Mouse (Mus musculus) cerebellum, adult 9-11 months (tissue): ENCODE data around the gene Tsacc.
A peak's percentile ranks its signal among the peaks of the same experiment; 100 is the strongest.

Experiments used
- DNase-seq: peaks from one replicate; pipeline ENCODE4 v3.0.0; 2022

Tsacc gene

DNA sequence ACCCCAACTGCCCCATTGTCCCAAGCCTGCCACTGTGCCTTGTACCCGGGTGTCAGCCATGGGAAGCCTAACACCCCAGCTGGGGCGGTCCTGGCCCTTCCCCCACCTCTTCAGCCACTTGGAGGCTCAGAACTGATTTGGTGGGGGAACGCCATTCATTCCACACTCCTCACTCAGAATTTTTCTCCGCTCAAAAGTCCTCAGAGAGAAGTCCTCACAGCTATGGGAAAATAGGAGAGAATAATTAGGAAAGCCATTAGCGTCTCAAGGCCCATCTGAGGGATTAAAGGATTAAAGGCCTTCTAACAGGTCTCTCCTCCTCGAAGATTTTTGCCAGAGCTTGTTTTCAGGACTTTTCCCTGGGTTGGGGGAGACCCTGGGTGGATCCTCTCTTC, 59.6 kb downstream of the Tsacc start:
- DNase-seq: no peak

DNA sequence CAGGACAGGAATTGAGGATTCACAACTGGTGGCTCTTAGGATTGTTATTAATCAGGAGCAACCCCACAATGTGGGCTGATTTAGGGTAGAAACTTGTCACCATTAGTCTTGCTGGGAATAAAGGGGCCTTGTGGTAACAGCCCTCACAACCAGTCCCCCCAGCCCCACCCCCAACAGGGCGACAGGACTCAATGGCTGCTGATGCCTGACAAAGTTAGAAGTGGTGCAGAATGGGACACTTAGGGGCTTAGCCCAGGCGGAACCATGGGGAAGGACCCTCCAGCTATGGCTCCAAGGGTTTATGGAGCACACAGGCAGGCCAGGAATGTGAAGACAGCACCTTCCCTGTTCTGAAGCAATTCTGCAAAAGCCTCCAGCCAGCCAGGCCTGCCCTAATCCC, 61.2 kb downstream of the Tsacc start:
- peak; percentile 22 for DNase-seq

DNA sequence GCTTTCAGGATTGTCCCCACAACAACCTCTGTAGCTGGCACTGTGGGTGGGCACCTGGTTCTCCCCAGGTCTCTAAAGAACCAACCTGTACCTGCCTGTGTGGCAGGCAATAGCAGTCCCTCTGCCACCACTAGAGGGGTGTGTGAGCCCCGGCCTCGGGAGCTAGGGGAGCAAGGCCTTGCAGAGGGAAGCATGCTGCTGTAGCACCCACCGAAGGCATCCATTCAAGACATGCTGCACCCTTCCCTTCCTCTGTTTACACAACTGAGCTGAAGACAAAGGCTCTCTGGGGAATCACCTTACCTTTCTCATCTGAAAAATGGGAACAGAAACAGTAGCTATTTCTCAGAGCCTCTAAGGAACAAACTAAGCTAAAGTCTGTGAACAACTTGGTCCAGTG, 61.6 kb downstream of the Tsacc start:
- peak; percentile 54 for DNase-seq

DNA sequence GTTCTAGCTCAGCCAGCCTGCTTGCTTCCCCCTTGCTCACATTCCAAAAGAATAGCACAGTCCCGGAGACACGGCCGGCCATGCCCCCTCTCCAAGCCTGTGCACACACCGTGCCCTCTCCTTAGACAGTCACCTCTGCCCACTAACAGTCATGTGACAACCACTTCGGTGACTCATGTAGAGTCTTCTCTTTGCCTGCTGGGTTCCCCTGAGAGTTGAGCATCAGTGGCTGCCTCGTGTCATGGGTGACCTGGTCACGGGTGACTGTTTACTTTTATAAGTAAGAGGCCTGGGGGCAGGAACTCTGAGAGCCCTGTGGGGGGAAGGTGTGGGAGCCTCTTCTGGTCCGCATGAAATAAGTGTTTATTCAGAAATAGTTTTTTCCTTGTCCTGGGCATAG, 62.8 kb downstream of the Tsacc start:
- peak; percentile 23 for DNase-seq

DNA sequence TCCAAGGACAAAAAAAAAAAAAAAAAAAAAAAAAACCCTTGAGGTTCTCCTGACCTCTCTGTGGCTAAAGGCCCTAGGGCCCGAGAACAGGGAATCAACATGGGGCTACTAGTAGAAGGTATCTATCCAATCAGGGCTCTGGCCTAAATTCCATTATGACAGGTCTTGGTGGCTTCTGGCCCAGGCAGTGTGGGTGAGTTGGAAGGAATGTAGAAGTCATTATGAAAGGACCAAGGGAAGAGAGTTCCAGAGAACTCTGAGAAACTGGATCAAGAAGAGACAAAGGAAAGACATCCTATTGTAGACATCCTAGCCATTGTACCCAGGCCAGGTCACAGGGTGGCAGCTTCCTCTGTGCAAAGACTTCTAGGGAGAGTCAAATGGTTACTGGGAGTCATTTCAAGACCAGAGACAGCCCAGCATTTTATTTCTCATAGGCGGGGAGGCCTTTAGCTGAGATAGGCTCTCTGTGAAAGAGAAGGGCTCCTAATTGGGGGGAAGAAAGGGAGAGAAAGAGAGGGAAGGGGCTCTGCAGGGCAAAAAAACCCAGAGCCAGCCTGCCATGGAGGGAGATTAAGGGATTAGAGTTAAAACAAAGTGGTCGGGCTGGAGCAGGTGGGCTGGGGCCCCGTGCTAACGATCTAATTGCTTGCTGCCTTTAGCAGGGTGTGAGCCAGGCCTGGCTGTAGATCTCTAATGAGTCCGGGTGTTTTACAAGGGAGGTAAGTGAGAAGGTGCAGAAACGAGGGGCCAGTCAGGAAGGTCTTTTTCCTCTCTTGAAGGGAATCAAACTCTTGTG, 63.7 kb downstream of the Tsacc start:
- DNase-seq: peak; percentile 60
